Mouse (Mus musculus) MEL (cell line): ENCODE measurements around the gene Samd8. TPM values are rescaled to one million over a fixed set of nuclear protein-coding genes. Genes with fewer than 3 reads are reported as not detected.

Experiments used
- DNase-seq: peaks from one replicate; pipeline ENCODE4 v3.0.0; 2011; ENCODE audit warnings: low read depth, low spot score
- H3K27ac ChIP-seq: 2 replicates; pipeline ENCODE4 v1.5.1; 2012; ENCODE audit warnings: low read depth, mild to moderate bottlenecking, control low read depth, low read length, moderate library complexity; ENCODE audit not compliant: control insufficient read depth
- H3K27me3 ChIP-seq, 2 experiments: fragments of 150-350 bp in 1 of 2; sonication (generic) in 1 of 2; 2 replicates each; pipeline ENCODE4 v1.6.1; 2012; ENCODE audit warnings: low read length in 2 of 2, mild to moderate bottlenecking in 2 of 2, improper control_type of control experiment in 1 of 2, moderate library complexity in 1 of 2; ENCODE audit not compliant: insufficient read depth in 2 of 2, control insufficient read depth in 1 of 2
- H3K36me3 ChIP-seq, 2 experiments: 2 replicates each; pipeline ENCODE4 v1.6.1; 2012 to 2014; ENCODE audit warnings: low read length in 2 of 2, improper control_type of control experiment in 1 of 2, inconsistent platforms in 1 of 2, mild to moderate bottlenecking in 1 of 2; ENCODE audit not compliant: insufficient read depth in 2 of 2, control insufficient read depth in 1 of 2
- H3K4me1 ChIP-seq, 2 experiments: fragments of 150-350 bp in 1 of 2; sonication (generic) in 1 of 2; 2 replicates each; pipeline ENCODE4 v1.6.1; 2012; ENCODE audit warnings: low read length in 2 of 2, improper control_type of control experiment in 1 of 2, mild to moderate bottlenecking in 1 of 2; ENCODE audit not compliant: insufficient read depth in 2 of 2, control insufficient read depth in 1 of 2
- H3K4me3 ChIP-seq, 2 experiments: fragments of 150-350 bp in 1 of 2; sonication (generic) in 1 of 2; 2 replicates each; pipeline ENCODE4 v1.5.1; 2012; ENCODE audit warnings: low read depth in 2 of 2, low read length in 2 of 2, mild to moderate bottlenecking in 2 of 2, moderate library complexity in 2 of 2, control low read depth in 1 of 2, improper control_type of control experiment in 1 of 2; ENCODE audit not compliant: control insufficient read depth in 1 of 2, insufficient read depth in 1 of 2
- H3K79me2 ChIP-seq: 2 replicates; pipeline ENCODE4 v1.6.1; 2012; ENCODE audit warnings: mild to moderate bottlenecking, low read length, moderate library complexity; ENCODE audit not compliant: control insufficient read depth, poor library complexity, insufficient read depth
- H3K9ac ChIP-seq: 2 replicates; pipeline ENCODE4 v1.6.1; 2012; ENCODE audit warnings: low read depth, mild to moderate bottlenecking, control low read depth, low read length, moderate library complexity; ENCODE audit not compliant: control insufficient read depth, poor library complexity, severe bottlenecking
- H3K9me3 ChIP-seq: fragments of 150-350 bp; sonication (generic); replicated peaks from 2 replicates; pipeline ENCODE4 v1.6.1; 2012; ENCODE audit warnings: mild to moderate bottlenecking, low read length, improper control_type of control experiment, moderate library complexity; ENCODE audit not compliant: insufficient read depth
- BHLHE40 ChIP-seq: IDR thresholded peaks from 2 replicates; pipeline ENCODE4 v1.6.1; 2012; ENCODE audit warnings: low read depth, mild to moderate bottlenecking, inconsistent platforms, low read length, improper control_type of control experiment, borderline replicate concordance
- CHD1 ChIP-seq: IDR thresholded peaks from 2 replicates; pipeline ENCODE4 v1.6.1; 2012; ENCODE audit warnings: low read depth, mild to moderate bottlenecking, inconsistent platforms, low read length, improper control_type of control experiment
- CHD2 ChIP-seq: IDR thresholded peaks from 2 replicates; pipeline ENCODE4 v1.6.1; 2011; ENCODE audit warnings: low read length, improper control_type of control experiment
- E2F4 ChIP-seq: IDR thresholded peaks from 2 replicates; pipeline ENCODE4 v1.6.1; 2011; ENCODE audit warnings: low read depth, low read length, improper control_type of control experiment, borderline replicate concordance
- ELF1 ChIP-seq: IDR thresholded peaks from 2 replicates; pipeline ENCODE4 v1.6.1; 2014; ENCODE audit warnings: low read depth, mild to moderate bottlenecking, inconsistent platforms, low read length, improper control_type of control experiment, moderate library complexity
- GABPA ChIP-seq: IDR thresholded peaks from 2 replicates; pipeline ENCODE4 v1.6.1; 2012; ENCODE audit warnings: low read depth, mild to moderate bottlenecking, inconsistent platforms, low read length, improper control_type of control experiment, moderate library complexity
- GATA1 ChIP-seq: IDR thresholded peaks from 2 replicates; pipeline ENCODE4 v1.6.1; 2011; ENCODE audit warnings: low read depth, low read length, improper control_type of control experiment
- HCFC1 ChIP-seq: IDR thresholded peaks from 2 replicates; pipeline ENCODE4 v1.6.1; 2012; ENCODE audit warnings: low read depth, mild to moderate bottlenecking, inconsistent platforms, low read length, improper control_type of control experiment, moderate library complexity
- KAT2A ChIP-seq: conservative IDR thresholded peaks from 2 replicates; pipeline ENCODE4 v1.6.1; 2012; ENCODE audit warnings: low read depth, low read length, improper control_type of control experiment, inconsistent platforms
- MXI1 ChIP-seq: IDR thresholded peaks from 2 replicates; pipeline ENCODE4 v1.6.1; 2011; ENCODE audit warnings: mild to moderate bottlenecking, low read depth, low read length, improper control_type of control experiment
- MYB ChIP-seq: IDR thresholded peaks from 2 replicates; pipeline ENCODE4 v1.6.1; 2011; ENCODE audit warnings: mild to moderate bottlenecking, low read depth, low read length, improper control_type of control experiment
- MYC ChIP-seq: IDR thresholded peaks from 2 replicates; pipeline ENCODE4 v1.6.1; 2011; ENCODE audit warnings: low read depth, mild to moderate bottlenecking, low read length, improper control_type of control experiment, moderate library complexity
- NELFE ChIP-seq: IDR thresholded peaks from 2 replicates; pipeline ENCODE4 v1.6.1; 2011; ENCODE audit warnings: low read depth, low read length, improper control_type of control experiment
- NRF1 ChIP-seq: IDR thresholded peaks from 2 replicates; pipeline ENCODE4 v1.6.1; 2014; ENCODE audit warnings: low read depth, mild to moderate bottlenecking, inconsistent platforms, low read length, improper control_type of control experiment, moderate library complexity; ENCODE audit not compliant: poor library complexity, insufficient read depth, severe bottlenecking
- POLR2A ChIP-seq, 2 experiments: IDR thresholded peaks; 2 replicates each; pipeline ENCODE4 v1.6.1; 2011 to 2012; ENCODE audit warnings: low read length in 2 of 2, mild to moderate bottlenecking in 2 of 2, control low read depth in 1 of 2, improper control_type of control experiment in 1 of 2, low read depth in 1 of 2, moderate library complexity in 1 of 2; ENCODE audit not compliant: control insufficient read depth in 1 of 2, insufficient read depth in 1 of 2, poor library complexity in 1 of 2
- POLR2AphosphoS2 ChIP-seq: IDR thresholded peaks from 2 replicates; pipeline ENCODE4 v1.6.1; 2011; ENCODE audit warnings: low read length, improper control_type of control experiment
- RAD21 ChIP-seq: IDR thresholded peaks from 2 replicates; pipeline ENCODE4 v1.6.1; 2011; ENCODE audit warnings: mild to moderate bottlenecking, low read depth, low read length, improper control_type of control experiment
- SIN3A ChIP-seq: IDR thresholded peaks from 2 replicates; pipeline ENCODE4 v1.6.1; 2012; ENCODE audit warnings: low read length, improper control_type of control experiment, inconsistent platforms
- SMC3 ChIP-seq: IDR thresholded peaks from 2 replicates; pipeline ENCODE4 v1.6.1; 2011; ENCODE audit warnings: low read depth, low read length, improper control_type of control experiment
- TAL1 ChIP-seq: IDR thresholded peaks from 2 replicates; pipeline ENCODE4 v1.6.1; 2012; ENCODE audit warnings: mild to moderate bottlenecking, inconsistent platforms, low read length, moderate library complexity, mixed read lengths
- TBP ChIP-seq: IDR thresholded peaks from 2 replicates; pipeline ENCODE4 v1.8.0; 2011; ENCODE audit warnings: low read depth, low read length, improper control_type of control experiment
- TCF12 ChIP-seq: IDR thresholded peaks from 2 replicates; pipeline ENCODE4 v1.6.1; 2014; ENCODE audit warnings: low read depth, mild to moderate bottlenecking, inconsistent platforms, low read length, improper control_type of control experiment, moderate library complexity
- UBTF ChIP-seq: IDR thresholded peaks from 2 replicates; pipeline ENCODE4 v1.6.1; 2012; ENCODE audit warnings: low read depth, mild to moderate bottlenecking, inconsistent platforms, low read length, improper control_type of control experiment, moderate library complexity, borderline replicate concordance; ENCODE audit not compliant: insufficient read depth
- USF2 ChIP-seq, 2 experiments: IDR thresholded peaks; 2 replicates each; pipeline ENCODE4 v1.6.1; 2011 to 2012; ENCODE audit warnings: improper control_type of control experiment in 2 of 2, low read length in 2 of 2, borderline replicate concordance in 1 of 2, inconsistent platforms in 1 of 2, low read depth in 1 of 2, mild to moderate bottlenecking in 1 of 2; ENCODE audit not compliant: insufficient read depth in 1 of 2
- ZKSCAN1 ChIP-seq: IDR thresholded peaks from 2 replicates; pipeline ENCODE4 v1.6.1; 2012; ENCODE audit warnings: low read depth, mild to moderate bottlenecking, inconsistent platforms, low read length, improper control_type of control experiment, moderate library complexity
- ZNF384 ChIP-seq: IDR thresholded peaks from 2 replicates; pipeline ENCODE4 v1.6.1; 2012; ENCODE audit warnings: low read depth, mild to moderate bottlenecking, inconsistent platforms, low read length, improper control_type of control experiment
- polyA plus RNA-seq, 2 experiments: library from polyadenylated mRNA; stranded (reverse) in 1 of 2; unstranded in 1 of 2; fragments of >175 nt in 1 of 2; fragments of >200 nt in 1 of 2; gene quantifications; 2 replicates each; pipeline versions ENCODE4 v1.2.1 to v1.2.4; 2012; ENCODE audit warnings: low replicate concordance in 2 of 2, low read depth in 1 of 2; ENCODE audit not compliant: insufficient read length in 2 of 2, insufficient read depth in 1 of 2, missing spikeins in 1 of 2
- total RNA-seq: library from RNA; depleted of rRNA; stranded (reverse); fragments of 300-350 nt; gene quantifications from 2 replicates; pipeline ENCODE4 v1.2.3, GENCODE M21; 2012

The Samd8 gene
- total and polyA plus RNA-seq, 3 experiments: 5.8 to 6.8 TPM; not detected in 1

DNA sequence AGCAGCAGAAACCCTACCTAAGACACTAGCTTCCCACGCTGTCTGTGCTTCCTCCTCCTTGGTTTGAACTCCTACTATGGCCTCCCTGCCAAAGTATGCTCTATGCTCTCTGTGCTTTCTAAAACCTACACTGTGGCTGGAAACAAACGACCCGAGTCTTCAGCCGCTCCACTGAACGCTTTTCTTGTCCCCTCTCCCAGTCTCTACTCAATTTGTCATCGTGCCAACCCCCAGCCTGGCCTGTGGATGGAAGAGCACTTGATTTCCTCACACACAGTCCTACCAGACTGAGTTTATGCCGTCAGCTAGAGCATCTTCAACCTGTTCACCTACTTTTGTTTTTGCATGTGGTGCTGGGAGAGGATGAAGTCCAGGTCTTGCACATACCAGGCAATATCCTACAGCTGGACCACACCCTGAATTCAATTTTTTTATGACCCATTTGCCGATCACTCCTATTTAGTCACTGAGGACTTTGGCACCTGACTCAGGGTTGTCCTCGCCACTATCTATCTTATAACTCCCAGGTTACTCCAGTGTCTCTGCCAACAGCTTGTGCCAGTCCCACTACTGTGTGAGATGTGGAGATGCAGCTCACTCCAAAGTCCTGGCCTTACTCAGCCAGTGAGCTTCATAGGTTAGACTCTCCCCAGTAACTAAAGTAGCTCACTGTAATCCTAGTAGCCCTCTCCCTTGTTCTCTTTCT lies 75.6 kb downstream of the Samd8 start:
- TF ChIP-seq MYB (no peak), POLR2A (IDR thresholded peaks at IDR 0.05; ENCODE audit: control insufficient read depth in 1 of 2, insufficient read depth in 1 of 2, low read depth in 1 of 2, low read length in 2 of 2, poor library complexity in 1 of 2) (no peak), SIN3A (no peak), ZNF384 (no peak), MYC (no peak), ZKSCAN1 (no peak), CHD1 (no peak), KAT2A (no peak), CHD2 (no peak), E2F4 (no peak), TAL1 (no peak), USF2 (IDR thresholded peaks at IDR 0.05; ENCODE audit: borderline replicate concordance in 1 of 2, insufficient read depth in 1 of 2, low read depth in 1 of 2, low read length in 2 of 2) (no peak)
- peaks cover 6 to 21% of the 10 kb centered on the region in 2 experiments for H3K4me1 ChIP-seq
- H3K27ac ChIP-seq: no peak overlapping the region

DNA sequence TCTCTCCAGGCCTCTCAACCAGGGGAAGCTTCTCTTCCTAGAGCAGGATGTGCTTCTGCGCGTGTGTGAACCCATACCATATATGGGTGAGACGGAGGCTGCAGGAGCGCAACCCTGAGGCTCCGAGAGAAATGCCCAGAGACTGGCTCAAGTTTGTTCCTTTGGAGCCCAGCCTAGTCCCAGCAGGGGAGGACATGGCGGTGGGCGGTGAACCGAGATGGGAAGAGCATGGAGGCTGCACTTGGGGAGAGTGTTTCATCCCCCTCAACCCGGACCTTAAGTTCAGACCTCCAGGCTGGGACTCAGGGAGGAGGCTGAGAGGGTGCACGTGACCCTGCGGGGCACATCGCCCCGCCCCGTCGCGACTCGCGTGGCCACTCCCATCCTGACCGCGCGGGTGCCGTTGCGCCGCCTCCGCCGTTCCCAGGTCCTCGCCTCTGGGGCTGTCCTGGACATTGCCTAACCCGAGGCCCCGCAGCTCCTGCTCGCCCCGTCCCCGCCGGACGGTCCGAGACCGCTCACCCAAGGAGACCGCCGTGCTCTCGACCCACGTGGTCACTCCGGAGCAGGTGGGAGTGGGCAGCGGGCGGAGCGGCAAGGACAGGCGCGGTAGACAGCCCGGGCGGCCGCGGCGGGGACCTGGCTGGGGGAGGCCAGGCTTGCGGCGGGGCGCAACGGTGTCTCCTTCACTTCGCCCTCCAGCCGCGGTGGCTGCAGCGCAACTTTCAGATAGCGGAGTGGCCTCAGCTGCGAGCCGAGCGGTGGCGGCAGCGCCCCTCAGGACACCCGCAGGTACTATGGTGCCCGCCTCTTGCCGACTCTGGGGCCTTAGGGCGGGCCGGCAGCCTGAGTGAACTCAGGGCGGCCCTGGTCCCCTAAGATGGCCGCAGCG lies 80.8 kb downstream of the Samd8 start:
- H3K27me3 ChIP-seq: no peaks in the 10 kb centered on the region
- H3K36me3 ChIP-seq: peaks cover 23 to 35% of the 10 kb centered on the region in 2 experiments
- peak overlapping the region; percentile 92 for H3K9ac ChIP-seq
- peak overlapping the region; percentile 95 to 99 for H3K4me3 ChIP-seq
- peaks cover 42% of the 10 kb centered on the region for H3K79me2 ChIP-seq
- H3K27ac ChIP-seq: peak overlapping the region; percentile 90
- peaks cover 10 to 19% of the 10 kb centered on the region in 2 experiments for H3K4me1 ChIP-seq
- DNase-seq: peak; percentile 97
- H3K9me3 ChIP-seq: no peaks in the 10 kb centered on the region
- TF ChIP-seq SIN3A (peak; percentile 64), RAD21 (no peak), CHD2 (no peak), GATA1 (no peak), NELFE (peak; percentile 80), KAT2A (peak; percentile 38; the same call in 1 of the 2 replicates), POLR2A (IDR thresholded peaks at IDR 0.05; ENCODE audit: control insufficient read depth in 1 of 2, insufficient read depth in 1 of 2, low read depth in 1 of 2, low read length in 2 of 2, poor library complexity in 1 of 2) (peak; percentile 67 to 96), TCF12 (no peak), SMC3 (no peak), TBP (peak; percentile 68; the same call in 1 of the 2 replicates), E2F4 (no peak), ZNF384 (no peak), MYC (peak; percentile 75; the same call in 1 of the 2 replicates), ELF1 (no peak), GABPA (no peak), NRF1 (peak; percentile 63), POLR2AphosphoS2 (peak; percentile 91), MYB (no peak), MXI1 (peak; percentile 69), BHLHE40 (peak; percentile 95), HCFC1 (peak; percentile 87), UBTF (no peak), USF2 (IDR thresholded peaks at IDR 0.05; ENCODE audit: borderline replicate concordance in 1 of 2, insufficient read depth in 1 of 2, low read depth in 1 of 2, low read length in 2 of 2) (peak; percentile 56 to 84; a peak in 3 of 4 replicates)

More for the DNA sequence above, 75.6 kb downstream of the Samd8 start:
- H3K27me3 ChIP-seq: no peaks in the 10 kb centered on the region
- H3K79me2 ChIP-seq: no peaks in the 10 kb centered on the region
- no peak for DNase-seq
- peaks cover 0 to 22% of the 10 kb centered on the region in 2 experiments; a peak in 2 of 4 replicates for H3K36me3 ChIP-seq
- H3K9ac ChIP-seq: no peak overlapping the region
- no peak overlapping the region for H3K4me3 ChIP-seq
- no peaks in the 10 kb centered on the region for H3K9me3 ChIP-seq
